Mouse (Mus musculus) MEL (cell line): ENCODE data around the gene Zfp740. TPM values are rescaled to one million over a fixed set of nuclear protein-coding genes. Genes with fewer than 3 reads are reported as not detected.
A peak's percentile ranks its signal among the peaks of the same experiment; 100 is the strongest.

Source experiments
- DNase-seq: peaks from one replicate; pipeline ENCODE4 v3.0.0; 2011; ENCODE audit warnings: low read depth, low spot score
- H3K27ac ChIP-seq: 2 replicates; pipeline ENCODE4 v1.5.1; 2012; ENCODE audit warnings: low read depth, mild to moderate bottlenecking, control low read depth, low read length, moderate library complexity; ENCODE audit not compliant: control insufficient read depth
- H3K27me3 ChIP-seq, 2 experiments: fragments of 150-350 bp in 1 of 2; sonication (generic) in 1 of 2; 2 replicates each; pipeline ENCODE4 v1.6.1; 2012; ENCODE audit warnings: low read length in 2 of 2, mild to moderate bottlenecking in 2 of 2, improper control_type of control experiment in 1 of 2, moderate library complexity in 1 of 2; ENCODE audit not compliant: insufficient read depth in 2 of 2, control insufficient read depth in 1 of 2
- H3K36me3 ChIP-seq, 2 experiments: 2 replicates each; pipeline ENCODE4 v1.6.1; 2012 to 2014; ENCODE audit warnings: low read length in 2 of 2, improper control_type of control experiment in 1 of 2, inconsistent platforms in 1 of 2, mild to moderate bottlenecking in 1 of 2; ENCODE audit not compliant: insufficient read depth in 2 of 2, control insufficient read depth in 1 of 2
- H3K4me1 ChIP-seq, 2 experiments: fragments of 150-350 bp in 1 of 2; sonication (generic) in 1 of 2; 2 replicates each; pipeline ENCODE4 v1.6.1; 2012; ENCODE audit warnings: low read length in 2 of 2, improper control_type of control experiment in 1 of 2, mild to moderate bottlenecking in 1 of 2; ENCODE audit not compliant: insufficient read depth in 2 of 2, control insufficient read depth in 1 of 2
- H3K4me3 ChIP-seq, 2 experiments: fragments of 150-350 bp in 1 of 2; sonication (generic) in 1 of 2; 2 replicates each; pipeline ENCODE4 v1.5.1; 2012; ENCODE audit warnings: low read depth in 2 of 2, low read length in 2 of 2, mild to moderate bottlenecking in 2 of 2, moderate library complexity in 2 of 2, control low read depth in 1 of 2, improper control_type of control experiment in 1 of 2; ENCODE audit not compliant: control insufficient read depth in 1 of 2, insufficient read depth in 1 of 2
- H3K79me2 ChIP-seq: 2 replicates; pipeline ENCODE4 v1.6.1; 2012; ENCODE audit warnings: mild to moderate bottlenecking, low read length, moderate library complexity; ENCODE audit not compliant: control insufficient read depth, poor library complexity, insufficient read depth
- H3K9ac ChIP-seq: 2 replicates; pipeline ENCODE4 v1.6.1; 2012; ENCODE audit warnings: low read depth, mild to moderate bottlenecking, control low read depth, low read length, moderate library complexity; ENCODE audit not compliant: control insufficient read depth, poor library complexity, severe bottlenecking
- H3K9me3 ChIP-seq: fragments of 150-350 bp; sonication (generic); replicated peaks from 2 replicates; pipeline ENCODE4 v1.6.1; 2012; ENCODE audit warnings: mild to moderate bottlenecking, low read length, improper control_type of control experiment, moderate library complexity; ENCODE audit not compliant: insufficient read depth
- BHLHE40 ChIP-seq: IDR thresholded peaks from 2 replicates; pipeline ENCODE4 v1.6.1; 2012; ENCODE audit warnings: low read depth, mild to moderate bottlenecking, inconsistent platforms, low read length, improper control_type of control experiment, borderline replicate concordance
- CHD1 ChIP-seq: IDR thresholded peaks from 2 replicates; pipeline ENCODE4 v1.6.1; 2012; ENCODE audit warnings: low read depth, mild to moderate bottlenecking, inconsistent platforms, low read length, improper control_type of control experiment
- CHD2 ChIP-seq: IDR thresholded peaks from 2 replicates; pipeline ENCODE4 v1.6.1; 2011; ENCODE audit warnings: low read length, improper control_type of control experiment
- CTCF ChIP-seq, 3 experiments: IDR thresholded peaks in 2 of 3; conservative IDR thresholded peaks in 1 of 3; 2 replicates each; pipeline ENCODE4 v1.5.1; 2011 to 2012; ENCODE audit warnings: low read length in 3 of 3, low read depth in 2 of 3, mild to moderate bottlenecking in 2 of 3, improper control_type of control experiment in 1 of 3, inconsistent platforms in 1 of 3, mixed read lengths in 1 of 3, moderate library complexity in 1 of 3; ENCODE audit not compliant: control insufficient read depth in 1 of 3, insufficient read depth in 1 of 3, poor library complexity in 1 of 3, severe bottlenecking in 1 of 3
- ELF1 ChIP-seq: IDR thresholded peaks from 2 replicates; pipeline ENCODE4 v1.6.1; 2014; ENCODE audit warnings: low read depth, mild to moderate bottlenecking, inconsistent platforms, low read length, improper control_type of control experiment, moderate library complexity
- EP300 ChIP-seq, 2 experiments: IDR thresholded peaks; 2 replicates each; pipeline ENCODE4 v1.6.1; 2011; ENCODE audit warnings: improper control_type of control experiment in 2 of 2, low read length in 2 of 2, low read depth in 1 of 2, mild to moderate bottlenecking in 1 of 2
- ETS1 ChIP-seq: IDR thresholded peaks from 2 replicates; pipeline ENCODE4 v1.6.1; 2012; ENCODE audit warnings: low read depth, mild to moderate bottlenecking, inconsistent platforms, low read length, improper control_type of control experiment, moderate library complexity
- GABPA ChIP-seq: IDR thresholded peaks from 2 replicates; pipeline ENCODE4 v1.6.1; 2012; ENCODE audit warnings: low read depth, mild to moderate bottlenecking, inconsistent platforms, low read length, improper control_type of control experiment, moderate library complexity
- GATA1 ChIP-seq: IDR thresholded peaks from 2 replicates; pipeline ENCODE4 v1.6.1; 2011; ENCODE audit warnings: low read depth, low read length, improper control_type of control experiment
- KAT2A ChIP-seq: conservative IDR thresholded peaks from 2 replicates; pipeline ENCODE4 v1.6.1; 2012; ENCODE audit warnings: low read depth, low read length, improper control_type of control experiment, inconsistent platforms
- MAFK ChIP-seq: IDR thresholded peaks from 2 replicates; pipeline ENCODE4 v1.6.1; 2011; ENCODE audit warnings: low read depth, mild to moderate bottlenecking, low read length, improper control_type of control experiment, borderline replicate concordance
- MAZ ChIP-seq: IDR thresholded peaks from 2 replicates; pipeline ENCODE4 v1.6.1; 2012; ENCODE audit warnings: low read depth, mild to moderate bottlenecking, inconsistent platforms, low read length, improper control_type of control experiment
- MYB ChIP-seq: IDR thresholded peaks from 2 replicates; pipeline ENCODE4 v1.6.1; 2011; ENCODE audit warnings: mild to moderate bottlenecking, low read depth, low read length, improper control_type of control experiment
- POLR2A ChIP-seq, 2 experiments: IDR thresholded peaks; 2 replicates each; pipeline ENCODE4 v1.6.1; 2011 to 2012; ENCODE audit warnings: low read length in 2 of 2, mild to moderate bottlenecking in 2 of 2, control low read depth in 1 of 2, improper control_type of control experiment in 1 of 2, low read depth in 1 of 2, moderate library complexity in 1 of 2; ENCODE audit not compliant: control insufficient read depth in 1 of 2, insufficient read depth in 1 of 2, poor library complexity in 1 of 2
- RAD21 ChIP-seq: IDR thresholded peaks from 2 replicates; pipeline ENCODE4 v1.6.1; 2011; ENCODE audit warnings: mild to moderate bottlenecking, low read depth, low read length, improper control_type of control experiment
- SIN3A ChIP-seq: IDR thresholded peaks from 2 replicates; pipeline ENCODE4 v1.6.1; 2012; ENCODE audit warnings: low read length, improper control_type of control experiment, inconsistent platforms
- SMC3 ChIP-seq: IDR thresholded peaks from 2 replicates; pipeline ENCODE4 v1.6.1; 2011; ENCODE audit warnings: low read depth, low read length, improper control_type of control experiment
- TBP ChIP-seq: IDR thresholded peaks from 2 replicates; pipeline ENCODE4 v1.8.0; 2011; ENCODE audit warnings: low read depth, low read length, improper control_type of control experiment
- TCF12 ChIP-seq: IDR thresholded peaks from 2 replicates; pipeline ENCODE4 v1.6.1; 2014; ENCODE audit warnings: low read depth, mild to moderate bottlenecking, inconsistent platforms, low read length, improper control_type of control experiment, moderate library complexity
- USF2 ChIP-seq, 2 experiments: IDR thresholded peaks; 2 replicates each; pipeline ENCODE4 v1.6.1; 2011 to 2012; ENCODE audit warnings: improper control_type of control experiment in 2 of 2, low read length in 2 of 2, borderline replicate concordance in 1 of 2, inconsistent platforms in 1 of 2, low read depth in 1 of 2, mild to moderate bottlenecking in 1 of 2; ENCODE audit not compliant: insufficient read depth in 1 of 2
- ZKSCAN1 ChIP-seq: IDR thresholded peaks from 2 replicates; pipeline ENCODE4 v1.6.1; 2012; ENCODE audit warnings: low read depth, mild to moderate bottlenecking, inconsistent platforms, low read length, improper control_type of control experiment, moderate library complexity
- ZNF384 ChIP-seq: IDR thresholded peaks from 2 replicates; pipeline ENCODE4 v1.6.1; 2012; ENCODE audit warnings: low read depth, mild to moderate bottlenecking, inconsistent platforms, low read length, improper control_type of control experiment
- polyA plus RNA-seq, 2 experiments: library from polyadenylated mRNA; stranded (reverse) in 1 of 2; unstranded in 1 of 2; fragments of >175 nt in 1 of 2; fragments of >200 nt in 1 of 2; gene quantifications; 2 replicates each; pipeline versions ENCODE4 v1.2.1 to v1.2.4; 2012; ENCODE audit warnings: low replicate concordance in 2 of 2, low read depth in 1 of 2; ENCODE audit not compliant: insufficient read length in 2 of 2, insufficient read depth in 1 of 2, missing spikeins in 1 of 2
- total RNA-seq: library from RNA; depleted of rRNA; stranded (reverse); fragments of 300-350 nt; gene quantifications from 2 replicates; pipeline ENCODE4 v1.2.3, GENCODE M21; 2012

Zfp740 gene
- total and polyA plus RNA-seq, 3 experiments = 39.9 to 50.1 TPM; not detected in 1

- no peaks in the 10 kb centered on the region for H3K79me2 ChIP-seq
- peak overlapping the region; percentile 44; the same call in 1 of the 2 replicates for H3K27ac ChIP-seq
- DNase-seq = peak; percentile 79
- H3K36me3 ChIP-seq = peaks cover 0 to 13% of the 10 kb centered on the region in 2 experiments; a peak in 2 of 4 replicates
- peak; percentile 83 for TF ChIP-seq MAFK
- peak; percentile 48; the same call in 1 of the 2 replicates for TF ChIP-seq SIN3A
- TF ChIP-seq ZNF384 = no peak
- TF ChIP-seq SMC3 = no peak
- TF ChIP-seq ETS1 = peak; percentile 38; the same call in 1 of the 2 replicates
- 0 out of 2 replicates have a peak, but pooled peaks have one; percentile 31 for TF ChIP-seq TBP
- TF ChIP-seq BHLHE40 = no peak
- TF ChIP-seq EP300 (IDR thresholded peaks at IDR 0.05; ENCODE audit: low read depth in 1 of 2, low read length in 2 of 2) = peak; percentile 34 to 70; a peak in 3 of 4 replicates
- peak; percentile 89 for TF ChIP-seq GABPA
- 0 out of 2 replicates have a peak, but pooled peaks have one; percentile 31 for TF ChIP-seq TCF12
- H3K27me3 ChIP-seq = no peaks in the 10 kb centered on the region
- peaks cover 11 to 20% of the 10 kb centered on the region in 2 experiments for H3K4me1 ChIP-seq
- H3K9me3 ChIP-seq = no peaks in the 10 kb centered on the region
- no peak overlapping the region; the same call in 1 of the 2 replicates for H3K9ac ChIP-seq
- no peak overlapping the region for H3K4me3 ChIP-seq
Measured at GRCm38 (mm10) chr15:102194439-102194838, 8.6 kb upstream of the Zfp740 start.

GRCm38 (mm10) chr15:102195373-102195772 lies 7.7 kb upstream of the Zfp740 start:
- H3K36me3 ChIP-seq = peaks cover 0 to 13% of the 10 kb centered on the region in 2 experiments; a peak in 2 of 4 replicates
- TF ChIP-seq CHD1 (no peak), EP300 (IDR thresholded peaks at IDR 0.05; ENCODE audit: low read depth in 1 of 2, low read length in 2 of 2) (no peak), CTCF (IDR thresholded peaks at IDR 0.05 in 2 of 3, conservative IDR thresholded peaks at IDR 0.05 in 1 of 3; ENCODE audit: control insufficient read depth in 1 of 3, insufficient read depth in 1 of 3, low read depth in 2 of 3, low read length in 3 of 3, poor library complexity in 1 of 3, severe bottlenecking in 1 of 3) (no peak), RAD21 (no peak), GATA1 (no peak), USF2 (IDR thresholded peaks at IDR 0.05; ENCODE audit: borderline replicate concordance in 1 of 2, insufficient read depth in 1 of 2, low read depth in 1 of 2, low read length in 2 of 2) (no peak), ELF1 (no peak), POLR2A (IDR thresholded peaks at IDR 0.05; ENCODE audit: control insufficient read depth in 1 of 2, insufficient read depth in 1 of 2, low read depth in 1 of 2, low read length in 2 of 2, poor library complexity in 1 of 2) (no peak), ZNF384 (no peak), MYB (no peak), KAT2A (no peak), TCF12 (no peak), CHD2 (no peak), ZKSCAN1 (no peak), MAZ (no peak)
- TF ChIP-seq, all 39 proteins: peak for 0
- Histone ChIP-seq H3K9me3 (no peaks in the 10 kb centered on the region), H3K27ac (no peak overlapping the region), H3K4me3 (no peak overlapping the region), H3K79me2 (no peaks in the 10 kb centered on the region), H3K9ac (no peak overlapping the region), H3K4me1 (peaks cover 11 to 20% of the 10 kb centered on the region in 2 experiments), H3K27me3 (no peaks in the 10 kb centered on the region)
- DNase-seq = peak; percentile 27
